Mouse (Mus musculus): ENCODE results near the gene 4930564D02Rik.

DNA sequence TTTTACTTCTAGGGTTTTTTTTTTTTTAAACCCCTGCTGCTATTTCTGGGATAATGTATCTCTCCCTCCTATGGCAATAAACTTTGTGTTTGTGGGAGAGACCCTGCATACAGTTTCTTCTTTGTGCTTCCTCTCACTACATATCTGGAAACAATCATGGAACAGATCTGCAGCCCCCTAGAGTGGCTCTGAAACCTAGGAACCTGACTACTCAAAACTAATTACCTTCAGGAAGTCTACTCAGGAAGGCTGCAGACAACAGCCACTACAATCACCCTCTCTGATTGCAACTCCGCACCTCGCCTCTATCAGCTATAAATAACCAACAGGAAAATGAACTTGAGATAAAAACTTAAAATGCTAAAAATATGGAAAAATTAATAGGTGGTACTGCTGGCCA lies 15.5 kb upstream of the 4930564D02Rik start:
- TF ChIP-seq CTCF (IDR thresholded peaks at IDR 0.05; ENCODE audit: low read depth) (no peak), EP300 (IDR thresholded peaks at IDR 0.05; ENCODE audit: low read depth) (no peak)

All from liver, embryonic 14.5 days (tissue).